Mouse (Mus musculus) embryonic facial prominence, embryonic 12.5 days (tissue): ENCODE results near the gene P4htm. TPM values are rescaled to one million over a fixed set of nuclear protein-coding genes. Genes with fewer than 3 reads are reported as not detected.
A peak's percentile ranks its signal among the peaks of the same experiment; 100 is the strongest.
"Not testable (repeated sequence)": the region's sequence is repeated elsewhere in the genome, so short reads cannot be mapped to it uniquely, and the experiment has no call there.

Experiments
- ATAC-seq: fragments of 200-750 bp; cut with Nextera tagmentation; 2 replicates; pipeline ENCODE4 v1.8.0; 2017; ENCODE audit not compliant: insufficient number of reproducible peaks, insufficient read depth, low FRiP score, low TSS enrichment
- H3K27ac ChIP-seq: fragments of 300-500 bp; sonication (generic); 2 replicates; pipeline ENCODE4 v1.5.1; 2016; ENCODE audit warnings: mild to moderate bottlenecking
- H3K27me3 ChIP-seq: fragments of 300-500 bp; sonication (generic); 2 replicates; pipeline ENCODE4 v1.6.1; 2016; ENCODE audit warnings: mild to moderate bottlenecking, moderate library complexity
- H3K36me3 ChIP-seq: fragments of 300-500 bp; sonication (generic); 2 replicates; pipeline ENCODE4 v1.6.1; 2016; ENCODE audit warnings: mild to moderate bottlenecking
- H3K4me1 ChIP-seq: fragments of 300-500 bp; sonication (generic); 2 replicates; pipeline ENCODE4 v1.6.1; 2016
- H3K4me2 ChIP-seq: fragments of 300-500 bp; sonication (generic); replicated peaks from 2 replicates; pipeline ENCODE4 v1.6.1; 2016; ENCODE audit warnings: mild to moderate bottlenecking, moderate library complexity
- H3K4me3 ChIP-seq: fragments of 300-500 bp; sonication (generic); 2 replicates; pipeline ENCODE4 v1.5.1; 2016; ENCODE audit warnings: mild to moderate bottlenecking
- H3K9ac ChIP-seq: fragments of 300-500 bp; sonication (generic); 2 replicates; pipeline ENCODE4 v1.6.1; 2016; ENCODE audit warnings: mild to moderate bottlenecking, moderate library complexity
- H3K9me3 ChIP-seq: fragments of 300-500 bp; sonication (generic); 2 replicates; pipeline ENCODE4 v1.6.1; 2016; ENCODE audit warnings: mild to moderate bottlenecking, moderate library complexity
- whole genome bisulfite sequencing: fragments of 180-500 bp; shearing (Covaris S2); methylation state at CpG from one replicate; pipeline ENCODE4 v1.1.7; 2016; 5-methylcytosine and 5-hydroxymethylcytosine counted together
- polyA plus RNA-seq: library from polyadenylated mRNA; unstranded; fragments of >200 nt; fragmentation: Nextera tagmentation; extraction: Ambion mirVana; gene quantifications from 2 replicates; pipeline ENCODE4 v1.2.1, GENCODE M21; 2016

The P4htm gene
- polyA plus RNA-seq, 1 experiment from 2014 or later, result 11.6 TPM

- not testable (repeated sequence) for H3K27ac ChIP-seq, ATAC-seq, H3K9ac ChIP-seq, H3K4me1 ChIP-seq, H3K4me2 ChIP-seq, H3K9me3 ChIP-seq, H3K4me3 ChIP-seq, H3K27me3 ChIP-seq
- 97% methylated on average over 5 of the region's 5 CpGs for WGBS
- peaks cover 87% of the 10 kb centered on the region for H3K36me3 ChIP-seq
These were observed 10.5 kb upstream of the P4htm start for GRCm38 (mm10) chr9:108607929-108608328.

- Histone ChIP-seq H3K9ac (no peak overlapping the region), H3K27ac (no peak overlapping the region), H3K9me3 (no peaks in the 10 kb centered on the region), H3K36me3 (peaks cover 45% of the 10 kb centered on the region), H3K4me1 (peaks cover 2% of the 10 kb centered on the region; the same call in 1 of the 2 replicates), H3K4me3 (no peak overlapping the region), H3K27me3 (no peaks in the 10 kb centered on the region), H3K4me2 (no peak overlapping the region)
- 86% methylated on average over 4 of the region's 4 CpGs for WGBS
- no peak for ATAC-seq
These were observed 4.5 kb upstream of the P4htm start for GRCm38 (mm10) chr9:108601986-108602385.

GRCm38 (mm10) chr9:108600011-108600410 lies 2.5 kb upstream of the P4htm start:
- WGBS, result 56% methylated on average over 2 of the region's 2 CpGs
- Histone ChIP-seq H3K4me2 (no peak overlapping the region), H3K36me3 (peaks cover 33% of the 10 kb centered on the region), H3K4me3 (no peak overlapping the region), H3K9ac (no peak overlapping the region), H3K27ac (no peak overlapping the region), H3K9me3 (no peaks in the 10 kb centered on the region), H3K27me3 (no peaks in the 10 kb centered on the region), H3K4me1 (peaks cover 2% of the 10 kb centered on the region; the same call in 1 of the 2 replicates)
- ATAC-seq, result no peak

GRCm38 (mm10) chr9:108599021-108599566 lies 1.6 kb upstream of the P4htm start:
- Histone ChIP-seq H3K4me3 (no peak overlapping the region), H3K27me3 (no peaks in the 10 kb centered on the region), H3K36me3 (peaks cover 25% of the 10 kb centered on the region), H3K4me2 (no peak overlapping the region), H3K27ac (no peak overlapping the region), H3K9ac (no peak overlapping the region), H3K4me1 (peaks cover 2% of the 10 kb centered on the region; the same call in 1 of the 2 replicates), H3K9me3 (no peaks in the 10 kb centered on the region)
- 74% methylated on average over 4 of the region's 4 CpGs for WGBS
- no peak for ATAC-seq

GRCm38 (mm10) chr9:108594354-108594753 lies 3.1 kb downstream of the P4htm start:
- Histone ChIP-seq H3K27ac (no peak overlapping the region), H3K4me2 (no peak overlapping the region), H3K4me3 (no peak overlapping the region), H3K9me3 (no peaks in the 10 kb centered on the region), H3K36me3 (no peaks in the 10 kb centered on the region), H3K4me1 (peaks cover 2% of the 10 kb centered on the region; the same call in 1 of the 2 replicates), H3K27me3 (no peaks in the 10 kb centered on the region), H3K9ac (no peak overlapping the region)
- ATAC-seq, result no peak
- WGBS, result 73% methylated on average over 3 of the region's 3 CpGs

- H3K4me1 ChIP-seq, result peaks cover 24% of the 10 kb centered on the region
- H3K4me3 ChIP-seq, result no peak overlapping the region
- H3K27me3 ChIP-seq, result no peaks in the 10 kb centered on the region
- ATAC-seq, result no peak
- no peak overlapping the region for H3K27ac ChIP-seq
- no peaks in the 10 kb centered on the region for H3K36me3 ChIP-seq
- H3K9me3 ChIP-seq, result no peaks in the 10 kb centered on the region
- no peak overlapping the region for H3K4me2 ChIP-seq
- no peak overlapping the region for H3K9ac ChIP-seq
- 83% methylated on average over 4 of the region's 4 CpGs for WGBS
These were observed 6.0 kb downstream of the P4htm start for GRCm38 (mm10) chr9:108591462-108591861.

- WGBS, result 69% methylated on average over 5 of the region's 5 CpGs
- Histone ChIP-seq H3K4me1 (peaks cover 24% of the 10 kb centered on the region), H3K9ac (no peak overlapping the region), H3K4me2 (no peak overlapping the region), H3K4me3 (no peak overlapping the region), H3K27ac (peak overlapping the region; percentile 80; the same call in 1 of the 2 replicates), H3K36me3 (no peaks in the 10 kb centered on the region), H3K9me3 (no peaks in the 10 kb centered on the region), H3K27me3 (no peaks in the 10 kb centered on the region)
- ATAC-seq, result no peak
These were observed 8.2 kb downstream of the P4htm start for GRCm38 (mm10) chr9:108589229-108589628.

- 1% methylated on average over 14 of the region's 14 CpGs for WGBS
- peak overlapping the region; percentile 31; the same call in 1 of the 2 replicates for H3K9ac ChIP-seq
- no peaks in the 10 kb centered on the region for H3K27me3 ChIP-seq
- peak overlapping the region; percentile 8 for H3K4me3 ChIP-seq
- peak; percentile 95 for ATAC-seq
- H3K9me3 ChIP-seq, result no peaks in the 10 kb centered on the region
- H3K36me3 ChIP-seq, result no peaks in the 10 kb centered on the region
- peaks cover 24% of the 10 kb centered on the region for H3K4me1 ChIP-seq
- peak overlapping the region; percentile 80 for H3K27ac ChIP-seq
- peak overlapping the region; percentile 40 for H3K4me2 ChIP-seq
These were observed 9.8 kb downstream of the P4htm start for GRCm38 (mm10) chr9:108587571-108588180.

- Histone ChIP-seq H3K27ac (peak overlapping the region; percentile 91), H3K9me3 (no peaks in the 10 kb centered on the region), H3K36me3 (peaks cover 26% of the 10 kb centered on the region), H3K4me3 (peak overlapping the region; percentile 90), H3K4me2 (peak overlapping the region; percentile 70), H3K9ac (peak overlapping the region; percentile 60), H3K27me3 (no peaks in the 10 kb centered on the region), H3K4me1 (peaks cover 46% of the 10 kb centered on the region)
- WGBS, result 65% methylated on average over 5 of the region's 5 CpGs
- no peak for ATAC-seq
These were observed 18.1 kb downstream of the P4htm start for GRCm38 (mm10) chr9:108579344-108579690.

- peaks cover 51% of the 10 kb centered on the region for H3K4me1 ChIP-seq
- H3K27ac ChIP-seq, result peak within 1 kb of the TSS; percentile 91
- H3K4me2 ChIP-seq, result peak within 1 kb of the TSS; percentile 70
- H3K4me3 ChIP-seq, result peak within 1 kb of the TSS; percentile 90
- peaks cover 32% of the 10 kb centered on the region for H3K36me3 ChIP-seq
- H3K9ac ChIP-seq, result peak within 1 kb of the TSS; percentile 89
- H3K9me3 ChIP-seq, result no peaks in the 10 kb centered on the region
- no peaks in the 10 kb centered on the region for H3K27me3 ChIP-seq
- ATAC-seq, result peak; percentile 95
- 6% methylated on average over 51 of the region's 51 CpGs for WGBS
These were observed 18.7 kb downstream of the P4htm start, which contains the start of gene Wdr6 for GRCm38 (mm10) chr9:108578545-108579343. Gene Wdr6 (minus strand): TSS chr9:108578739.

- Histone ChIP-seq H3K9me3 (no peaks in the 10 kb centered on the region), H3K9ac (peak overlapping the region; percentile 89), H3K4me1 (peaks cover 54% of the 10 kb centered on the region), H3K36me3 (peaks cover 39% of the 10 kb centered on the region), H3K4me2 (peak overlapping the region; percentile 70), H3K4me3 (peak overlapping the region; percentile 90), H3K27me3 (no peaks in the 10 kb centered on the region), H3K27ac (peak overlapping the region; percentile 91)
- ATAC-seq, result no peak
- WGBS, result under 1% methylated on average over 24 of the region's 24 CpGs
These were observed 19.4 kb downstream of the P4htm start for GRCm38 (mm10) chr9:108577934-108578544.
